Mouse (Mus musculus): ENCODE results near the gene Rcn3.

DNA sequence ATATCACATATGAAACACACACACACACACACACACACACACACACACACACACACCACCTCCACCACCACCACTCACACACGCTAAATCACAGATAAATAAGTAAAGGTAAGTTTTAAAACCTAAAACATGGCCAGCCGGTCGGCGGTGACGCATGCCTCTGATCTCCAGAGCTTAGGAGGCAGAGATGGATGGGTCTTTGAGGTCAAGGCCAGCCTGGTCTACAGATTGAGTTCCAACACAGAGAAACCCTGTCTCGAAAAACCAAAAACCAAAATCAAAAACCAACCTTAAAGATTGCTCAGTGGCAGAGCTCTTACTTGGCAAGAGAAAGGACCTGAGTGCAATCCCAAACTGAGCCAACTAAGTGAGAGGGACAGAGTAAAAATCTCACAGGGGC, 8.0 kb upstream of the Rcn3 start:
- TF ChIP-seq CTCF (IDR thresholded peaks at IDR 0.05; ENCODE audit: control insufficient read depth, insufficient read depth, insufficient read length) (no peak), CEBPB (IDR thresholded peaks at IDR 0.05; ENCODE audit: low read depth) (no peak), MAX (IDR thresholded peaks at IDR 0.05) (no peak)
